Mouse (Mus musculus) lung, adult 2 months (tissue): ENCODE data around the gene Rnf10. TPM values are rescaled to one million over a fixed set of nuclear protein-coding genes. Genes with fewer than 3 reads are reported as not detected.

Source experiments
- DNase-seq: peaks from one replicate; pipeline ENCODE4 v3.0.0; 2022
- H3K4me1 ChIP-seq: fragments of 200-500 bp; 2 replicates; pipeline ENCODE4 v1.6.1; 2011; ENCODE audit warnings: low read length; ENCODE audit not compliant: control insufficient read depth, insufficient read depth
- H3K4me3 ChIP-seq: fragments of 200-500 bp; replicated peaks from 2 replicates; pipeline ENCODE3; 2011; ENCODE audit warnings: low read depth, mild to moderate bottlenecking, control low read depth, low read length; ENCODE audit errors: extremely low read depth
- CTCF ChIP-seq: fragments of 200-500 bp; IDR thresholded peaks from 2 replicates; pipeline ENCODE4 v1.5.1; 2011; ENCODE audit warnings: mild to moderate bottlenecking, low read length, control low read depth; ENCODE audit not compliant: insufficient read depth
- POLR2A ChIP-seq: fragments of 200-500 bp; IDR thresholded peaks from 2 replicates; pipeline ENCODE4 v1.6.1; 2011; ENCODE audit warnings: low read depth, mild to moderate bottlenecking, control low read depth, low read length, borderline replicate concordance; ENCODE audit errors: extremely low read depth
- WGBS: fragments of 180-500 bp; shearing (Covaris S2); methylation state at CpG from one replicate; pipeline ENCODE4 v1.1.7; 2018; 5-methylcytosine and 5-hydroxymethylcytosine counted together
- polyA plus RNA-seq: library from polyadenylated mRNA; depleted of rRNA; stranded (reverse); fragments of >200 nt; gene quantifications from 2 replicates; pipeline ENCODE4 v1.2.3, GENCODE M21; 2012

Rnf10 gene
- polyA plus RNA-seq, 1 experiment, result 133 TPM

GRCm38 (mm10) chr5:115301615-115302014 lies 28.9 kb upstream of the Rnf10 start:
- H3K4me3 ChIP-seq, result peak overlapping the region; percentile 81
- 20% methylated on average over 13 of the region's 13 CpGs for WGBS
- DNase-seq, result peak; percentile 23
- peaks cover 13% of the 10 kb centered on the region for H3K4me1 ChIP-seq
- TF ChIP-seq POLR2A (no peak), CTCF (no peak)

- TF ChIP-seq POLR2A, result peak; percentile 92
- no peak for TF ChIP-seq CTCF
- under 1% methylated on average over 66 of the region's 66 CpGs for WGBS
- Histone ChIP-seq H3K4me3 (peak within 1 kb of the TSS; percentile 95), H3K4me1 (peaks cover 13% of the 10 kb centered on the region)
- DNase-seq, result peak; percentile 100
Measured at GRCm38 (mm10) chr5:115300792-115301614, 28.3 kb upstream of the Rnf10 start, which contains the start of gene Dynll1. Gene Dynll1, minus strand, starts transcription at chr5:115300999.

GRCm38 (mm10) chr5:115300035-115300744 lies 27.5 kb upstream of the Rnf10 start:
- peak; percentile 72 for DNase-seq
- under 1% methylated on average over 46 of the region's 46 CpGs for WGBS
- TF ChIP-seq POLR2A, result no peak
- no peak for TF ChIP-seq CTCF
- H3K4me1 ChIP-seq, result peaks cover 13% of the 10 kb centered on the region
- peak overlapping the region; percentile 95 for H3K4me3 ChIP-seq

- DNase-seq, result no peak
- no peak overlapping the region for H3K4me3 ChIP-seq
- peaks cover 13% of the 10 kb centered on the region for H3K4me1 ChIP-seq
- WGBS, result 50% methylated on average over 10 of the region's 10 CpGs
- TF ChIP-seq POLR2A (no peak), CTCF (no peak)
Measured at GRCm38 (mm10) chr5:115296347-115296746, 23.6 kb upstream of the Rnf10 start.

GRCm38 (mm10) chr5:115294173-115294572 lies 21.5 kb upstream of the Rnf10 start:
- 94% methylated on average over 8 of the region's 8 CpGs for WGBS
- no peak for TF ChIP-seq CTCF
- TF ChIP-seq POLR2A, result no peak
- no peak overlapping the region for H3K4me3 ChIP-seq
- no peak for DNase-seq
- peaks cover 10% of the 10 kb centered on the region for H3K4me1 ChIP-seq

- peaks cover 4% of the 10 kb centered on the region for H3K4me1 ChIP-seq
- TF ChIP-seq POLR2A (no peak), CTCF (peak; percentile 49)
- no peak for DNase-seq
- 87% methylated on average over 3 of the region's 3 CpGs for WGBS
- H3K4me3 ChIP-seq, result no peak overlapping the region
Measured at GRCm38 (mm10) chr5:115284735-115285134, 12.0 kb upstream of the Rnf10 start.

GRCm38 (mm10) chr5:115280050-115280687 lies 7.5 kb upstream of the Rnf10 start:
- Histone ChIP-seq H3K4me3 (peak overlapping the region; percentile 89), H3K4me1 (peaks cover 4% of the 10 kb centered on the region)
- 2% methylated on average over 17 of the region's 17 CpGs for WGBS
- DNase-seq, result no peak
- TF ChIP-seq POLR2A (no peak), CTCF (no peak)

- Histone ChIP-seq H3K4me3 (peak within 1 kb of the TSS; percentile 89), H3K4me1 (peaks cover 4% of the 10 kb centered on the region)
- peak; percentile 58; the same call in 1 of the 2 replicates for TF ChIP-seq POLR2A
- TF ChIP-seq CTCF, result no peak
- DNase-seq, result peak; percentile 90
- WGBS, result 2% methylated on average over 45 of the region's 45 CpGs
Measured at GRCm38 (mm10) chr5:115279226-115280049, 6.7 kb upstream of the Rnf10 start, which contains the start of gene Coq5. Gene Coq5, plus strand, starts transcription at chr5:115279666.
